Mouse (Mus musculus) midbrain, embryonic 12.5 days (tissue): ENCODE data around the gene Birc7. TPM values are rescaled to one million over a fixed set of nuclear protein-coding genes. Genes with fewer than 3 reads are reported as not detected.

ENCODE experiments used
- ATAC-seq: fragments of 200-750 bp; cut with Nextera tagmentation; 2 replicates; pipeline ENCODE4 v1.8.0; 2017; ENCODE audit warnings: low read depth, moderate TSS enrichment, moderate library complexity; ENCODE audit not compliant: low FRiP score
- H3K27ac ChIP-seq: fragments of 300-500 bp; sonication (generic); replicated peaks from 2 replicates; pipeline ENCODE4 v1.5.1; 2016; ENCODE audit warnings: mild to moderate bottlenecking
- H3K27me3 ChIP-seq: fragments of 300-500 bp; sonication (generic); 2 replicates; pipeline ENCODE4 v1.6.1; 2016; ENCODE audit warnings: mild to moderate bottlenecking
- H3K36me3 ChIP-seq: fragments of 300-500 bp; sonication (generic); 2 replicates; pipeline ENCODE4 v1.6.1; 2016
- H3K4me1 ChIP-seq: fragments of 300-500 bp; sonication (generic); 2 replicates; pipeline ENCODE4 v1.6.1; 2016
- H3K4me2 ChIP-seq: fragments of 300-500 bp; sonication (generic); replicated peaks from 2 replicates; pipeline ENCODE4 v1.6.1; 2016; ENCODE audit warnings: mild to moderate bottlenecking, moderate library complexity
- H3K4me3 ChIP-seq: fragments of 300-500 bp; sonication (generic); 2 replicates; pipeline ENCODE4 v1.5.1; 2016; ENCODE audit warnings: mild to moderate bottlenecking
- H3K9ac ChIP-seq: fragments of 300-500 bp; sonication (generic); replicated peaks from 2 replicates; pipeline ENCODE4 v1.6.1; 2016; ENCODE audit warnings: mild to moderate bottlenecking, moderate library complexity
- H3K9me3 ChIP-seq: fragments of 300-500 bp; sonication (generic); 2 replicates; pipeline ENCODE4 v1.6.1; 2016; ENCODE audit warnings: mild to moderate bottlenecking
- WGBS: fragments of 180-500 bp; shearing (Covaris S2); methylation state at CpG from one replicate; pipeline ENCODE4 v1.1.7; 2016; 5-methylcytosine and 5-hydroxymethylcytosine counted together
- polyA plus RNA-seq: library from polyadenylated mRNA; unstranded; fragments of >200 nt; fragmentation: Nextera tagmentation; extraction: Ambion mirVana; gene quantifications from 2 replicates; pipeline ENCODE4 v1.2.1, GENCODE M21; 2016

Birc7 gene
- polyA plus RNA-seq, 1 experiment from 2014 or later, result 0.36 TPM

- H3K4me3 ChIP-seq, result peak overlapping the region; percentile 96
- H3K9ac ChIP-seq, result peak overlapping the region; percentile 99
- peak; percentile 59 for ATAC-seq
- H3K27ac ChIP-seq, result peak overlapping the region; percentile 100
- WGBS, result under 1% methylated on average over 48 of the region's 50 CpGs
- H3K27me3 ChIP-seq, result no peaks in the 10 kb centered on the region
- H3K9me3 ChIP-seq, result no peaks in the 10 kb centered on the region
- H3K4me2 ChIP-seq, result peak overlapping the region; percentile 83
- peaks cover 8% of the 10 kb centered on the region; the same call in 1 of the 2 replicates for H3K36me3 ChIP-seq
- peaks cover 74% of the 10 kb centered on the region for H3K4me1 ChIP-seq
Measured at GRCm38 (mm10) chr2:180893537-180894028, 35.2 kb upstream of the Birc7 start.

GRCm38 (mm10) chr2:180894029-180894623 is 34.7 kb upstream of the Birc7 start:
- ATAC-seq, result peak; percentile 65
- Histone ChIP-seq H3K27me3 (no peaks in the 10 kb centered on the region), H3K9me3 (no peaks in the 10 kb centered on the region), H3K4me3 (peak overlapping the region; percentile 96), H3K27ac (peak overlapping the region; percentile 100), H3K36me3 (peaks cover 8% of the 10 kb centered on the region; the same call in 1 of the 2 replicates), H3K4me1 (peaks cover 68% of the 10 kb centered on the region), H3K4me2 (peak overlapping the region; percentile 83), H3K9ac (peak overlapping the region; percentile 99)
- WGBS, result under 1% methylated on average over 57 of the region's 57 CpGs

- H3K9me3 ChIP-seq, result no peaks in the 10 kb centered on the region
- H3K4me2 ChIP-seq, result peak overlapping the region; percentile 83
- H3K4me1 ChIP-seq, result peaks cover 62% of the 10 kb centered on the region
- WGBS, result 2% methylated on average over 13 of the region's 13 CpGs
- H3K27ac ChIP-seq, result peak overlapping the region; percentile 100
- peak overlapping the region; percentile 96 for H3K4me3 ChIP-seq
- H3K9ac ChIP-seq, result peak overlapping the region; percentile 99
- no peaks in the 10 kb centered on the region for H3K27me3 ChIP-seq
- ATAC-seq, result peak; percentile 28; the same call in 1 of the 2 replicates
- peaks cover 8% of the 10 kb centered on the region; the same call in 1 of the 2 replicates for H3K36me3 ChIP-seq
Measured at GRCm38 (mm10) chr2:180894734-180895133, 34.1 kb upstream of the Birc7 start.

GRCm38 (mm10) chr2:180895321-180895720 is 33.5 kb upstream of the Birc7 start:
- Histone ChIP-seq H3K4me2 (peak overlapping the region; percentile 83), H3K36me3 (peaks cover 8% of the 10 kb centered on the region; the same call in 1 of the 2 replicates), H3K4me1 (peaks cover 56% of the 10 kb centered on the region), H3K27me3 (no peaks in the 10 kb centered on the region), H3K9ac (peak overlapping the region; percentile 99), H3K4me3 (peak overlapping the region; percentile 96), H3K27ac (peak overlapping the region; percentile 100), H3K9me3 (no peaks in the 10 kb centered on the region)
- no peak for ATAC-seq
- WGBS, result 57% methylated on average over 3 of the region's 3 CpGs

GRCm38 (mm10) chr2:180895837-180896525 is 32.8 kb upstream of the Birc7 start:
- no peaks in the 10 kb centered on the region for H3K27me3 ChIP-seq
- 68% methylated on average over 11 of the region's 11 CpGs for WGBS
- H3K4me2 ChIP-seq, result peak overlapping the region; percentile 83
- H3K4me3 ChIP-seq, result peak overlapping the region; percentile 96
- H3K27ac ChIP-seq, result peak overlapping the region; percentile 100
- H3K36me3 ChIP-seq, result peaks cover 8% of the 10 kb centered on the region; the same call in 1 of the 2 replicates
- ATAC-seq, result no peak
- H3K9me3 ChIP-seq, result no peaks in the 10 kb centered on the region
- H3K4me1 ChIP-seq, result peaks cover 51% of the 10 kb centered on the region
- H3K9ac ChIP-seq, result peak overlapping the region; percentile 99

GRCm38 (mm10) chr2:180896819-180897625 is 31.8 kb upstream of the Birc7 start:
- Histone ChIP-seq H3K4me2 (0 out of 2 replicates have a peak overlapping the region, but pooled peaks have one; percentile 16), H3K4me1 (peaks cover 41% of the 10 kb centered on the region), H3K4me3 (no peak overlapping the region), H3K9me3 (no peaks in the 10 kb centered on the region), H3K27me3 (no peaks in the 10 kb centered on the region), H3K36me3 (peaks cover 8% of the 10 kb centered on the region; the same call in 1 of the 2 replicates), H3K27ac (peak overlapping the region; percentile 100), H3K9ac (peak overlapping the region; percentile 99; the same call in 1 of the 2 replicates)
- ATAC-seq, result no peak
- WGBS, result 67% methylated on average over 15 of the region's 15 CpGs

GRCm38 (mm10) chr2:180897857-180898256 is 31.0 kb upstream of the Birc7 start:
- Histone ChIP-seq H3K4me2 (no peak overlapping the region), H3K9ac (no peak overlapping the region), H3K9me3 (no peaks in the 10 kb centered on the region), H3K4me3 (no peak overlapping the region), H3K36me3 (peaks cover 8% of the 10 kb centered on the region; the same call in 1 of the 2 replicates), H3K4me1 (peaks cover 34% of the 10 kb centered on the region), H3K27ac (peak overlapping the region; percentile 100), H3K27me3 (no peaks in the 10 kb centered on the region)
- 78% methylated on average over 6 of the region's 6 CpGs for WGBS
- no peak for ATAC-seq

GRCm38 (mm10) chr2:180902086-180902485 is 26.7 kb upstream of the Birc7 start:
- Histone ChIP-seq H3K9ac (no peak overlapping the region), H3K9me3 (no peaks in the 10 kb centered on the region), H3K36me3 (peaks cover 22% of the 10 kb centered on the region; the same call in 1 of the 2 replicates), H3K27me3 (no peaks in the 10 kb centered on the region), H3K27ac (no peak overlapping the region), H3K4me2 (no peak overlapping the region), H3K4me3 (no peak overlapping the region), H3K4me1 (peaks cover 25% of the 10 kb centered on the region)
- 28% methylated on average over 2 of the region's 2 CpGs for WGBS
- ATAC-seq, result no peak

- H3K36me3 ChIP-seq, result peaks cover 30% of the 10 kb centered on the region
Measured at GRCm38 (mm10) chr2:180904435-180905208, 24.2 kb upstream of the Birc7 start.

GRCm38 (mm10) chr2:180905556-180906221 is 23.1 kb upstream of the Birc7 start:
- Histone ChIP-seq H3K4me1 (peaks cover 16% of the 10 kb centered on the region), H3K27me3 (no peaks in the 10 kb centered on the region), H3K4me2 (peak overlapping the region; percentile 7; the same call in 1 of the 2 replicates), H3K27ac (peak overlapping the region; percentile 47), H3K4me3 (no peak overlapping the region), H3K9ac (no peak overlapping the region), H3K9me3 (no peaks in the 10 kb centered on the region), H3K36me3 (peaks cover 38% of the 10 kb centered on the region)
- no peak for ATAC-seq
- WGBS, result 72% methylated on average over 5 of the region's 5 CpGs

More at GRCm38 (mm10) chr2:180904435-180905208, 24.2 kb upstream of the Birc7 start:
- H3K4me1 ChIP-seq, result peaks cover 16% of the 10 kb centered on the region
- no peak overlapping the region for H3K4me3 ChIP-seq
- no peak for ATAC-seq
- H3K4me2 ChIP-seq, result no peak overlapping the region
- no peaks in the 10 kb centered on the region for H3K27me3 ChIP-seq
- no peak overlapping the region for H3K9ac ChIP-seq
- H3K27ac ChIP-seq, result no peak overlapping the region
- no peaks in the 10 kb centered on the region for H3K9me3 ChIP-seq
- 95% methylated on average over 18 of the region's 18 CpGs for WGBS
